Mouse (Mus musculus) ES-E14 (cell line): ENCODE results near the gene Cd3eap. TPM values are rescaled to one million over a fixed set of nuclear protein-coding genes. Genes with fewer than 3 reads are reported as not detected.

Source experiments
- DNase-seq: peaks from one replicate; pipeline ENCODE4 v3.0.0-alpha.2; 2013; ENCODE audit warnings: low read depth, low spot score
- H3K27ac ChIP-seq: 2 replicates; pipeline ENCODE4 v1.5.1; 2012; ENCODE audit warnings: low read depth, mild to moderate bottlenecking, low read length, moderate library complexity, mixed read lengths; ENCODE audit not compliant: poor library complexity, insufficient read depth, severe bottlenecking
- H3K36me3 ChIP-seq: 2 replicates; pipeline ENCODE4 v1.6.1; 2012; ENCODE audit warnings: mild to moderate bottlenecking, low read length, moderate library complexity, mixed read lengths; ENCODE audit not compliant: control insufficient read depth, poor library complexity, insufficient read depth, severe bottlenecking
- H3K4me1 ChIP-seq, 2 experiments: fragments of 150-350 bp in 1 of 2; sonication (generic) in 1 of 2; 2 replicates each; pipeline ENCODE4 v1.6.1; 2012; ENCODE audit warnings: low read length in 2 of 2, mild to moderate bottlenecking in 1 of 2, mixed read lengths in 1 of 2; ENCODE audit not compliant: control insufficient read depth in 2 of 2, insufficient read depth in 2 of 2, poor library complexity in 1 of 2
- H3K4me3 ChIP-seq, 2 experiments: fragments of 150-350 bp in 1 of 2; sonication (generic) in 1 of 2; 2 replicates each; pipeline ENCODE4 v1.5.1; 2012; ENCODE audit warnings: low read length in 2 of 2, low read depth in 1 of 2, mild to moderate bottlenecking in 1 of 2, mixed read lengths in 1 of 2; ENCODE audit not compliant: insufficient read depth in 1 of 2, poor library complexity in 1 of 2, severe bottlenecking in 1 of 2
- H3K9ac ChIP-seq: 2 replicates; pipeline ENCODE4 v1.6.1; 2012; ENCODE audit warnings: low read depth, mild to moderate bottlenecking, low read length, mixed read lengths; ENCODE audit not compliant: poor library complexity, insufficient read depth, severe bottlenecking
- H3K9me3 ChIP-seq: fragments of 150-350 bp; sonication (generic); 2 replicates; pipeline ENCODE4 v1.6.1; 2012; ENCODE audit warnings: low read depth, mild to moderate bottlenecking, low read length; ENCODE audit not compliant: control insufficient read depth, insufficient read depth
- CHD2 ChIP-seq: IDR thresholded peaks from 2 replicates; pipeline ENCODE4 v1.6.1; 2014; ENCODE audit warnings: mild to moderate bottlenecking, low read depth, low read length, inconsistent platforms
- HCFC1 ChIP-seq: IDR thresholded peaks from 2 replicates; pipeline ENCODE4 v1.6.1; 2012; ENCODE audit warnings: low read length, inconsistent platforms, borderline replicate concordance; ENCODE audit not compliant: insufficient read depth
- MAFK ChIP-seq: IDR thresholded peaks from 2 replicates; pipeline ENCODE4 v1.6.1; 2014; ENCODE audit warnings: mild to moderate bottlenecking, low read depth, low read length, inconsistent platforms; ENCODE audit not compliant: insufficient read depth
- ZC3H11A ChIP-seq: IDR thresholded peaks from 2 replicates; pipeline ENCODE4 v1.6.1; 2012; ENCODE audit warnings: low read depth, mild to moderate bottlenecking, inconsistent platforms, low read length, borderline replicate concordance
- ZNF384 ChIP-seq: IDR thresholded peaks from 2 replicates; pipeline ENCODE4 v1.6.1; 2012; ENCODE audit warnings: low read depth, low read length, inconsistent platforms
- in situ Hi-C, 2 experiments: fragments of 600-800 bp; cut with MboI; formaldehyde crosslinking; loops; one replicate each; pipeline ENCODE4 v1.15.1; 2025; ENCODE audit warnings: low sequenced_read_pairs in 2 of 2, inconsistent platforms in 1 of 2; ENCODE audit not compliant: unreplicated experiment in 2 of 2
- total RNA-seq: library from RNA; depleted of rRNA; stranded (reverse); fragments of 300-350 nt; gene quantifications from 2 replicates; pipeline ENCODE4 v1.2.3, GENCODE M21; 2012

Cd3eap gene
- total RNA-seq, 1 experiment: 26.7 TPM

DNA sequence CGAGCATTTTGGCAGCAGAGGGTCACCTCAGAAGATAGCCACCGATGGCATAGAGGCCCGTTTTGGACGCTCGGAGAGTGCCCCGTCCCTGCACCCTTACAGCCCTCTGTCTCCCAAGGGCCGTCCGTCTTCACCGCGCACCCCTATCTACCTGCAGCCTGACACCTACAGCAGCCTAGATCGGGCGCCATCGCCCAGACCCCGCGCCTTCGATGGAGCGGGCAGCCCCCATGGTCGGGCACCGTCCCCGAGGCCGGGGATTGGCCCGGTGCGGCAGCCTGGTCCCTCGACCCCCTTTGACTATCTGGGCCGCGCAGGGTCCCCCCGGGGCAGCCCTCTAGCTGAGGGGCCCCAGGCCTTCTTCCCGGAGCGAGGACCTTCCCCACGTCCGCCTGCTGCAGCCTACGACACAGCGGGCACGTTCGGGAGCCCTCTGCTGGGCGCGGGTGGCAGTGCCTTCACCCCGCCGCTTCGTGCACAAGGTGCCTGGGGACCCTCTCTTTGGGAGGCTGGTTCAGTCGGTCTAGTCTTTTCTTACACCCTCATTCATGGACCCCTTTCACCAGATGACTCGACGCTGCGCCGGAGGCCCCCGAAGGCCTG, 10.6 kb upstream of the Cd3eap start:
- Histone ChIP-seq H3K27ac (no peak overlapping the region), H3K4me1 (peaks cover 0 to 2% of the 10 kb centered on the region in 2 experiments; a peak in 1 of 4 replicates), H3K4me3 (peak overlapping the region; percentile 45 to 53; a peak in 3 of 4 replicates), H3K9me3 (no peaks in the 10 kb centered on the region), H3K36me3 (no peaks in the 10 kb centered on the region), H3K9ac (peak overlapping the region; percentile 33; the same call in 1 of the 2 replicates)
- no peak for DNase-seq
- TF ChIP-seq CHD2: no peak
- no peak for TF ChIP-seq MAFK
- no peak for TF ChIP-seq HCFC1
- in situ Hi-C loops: no loop called here

DNA sequence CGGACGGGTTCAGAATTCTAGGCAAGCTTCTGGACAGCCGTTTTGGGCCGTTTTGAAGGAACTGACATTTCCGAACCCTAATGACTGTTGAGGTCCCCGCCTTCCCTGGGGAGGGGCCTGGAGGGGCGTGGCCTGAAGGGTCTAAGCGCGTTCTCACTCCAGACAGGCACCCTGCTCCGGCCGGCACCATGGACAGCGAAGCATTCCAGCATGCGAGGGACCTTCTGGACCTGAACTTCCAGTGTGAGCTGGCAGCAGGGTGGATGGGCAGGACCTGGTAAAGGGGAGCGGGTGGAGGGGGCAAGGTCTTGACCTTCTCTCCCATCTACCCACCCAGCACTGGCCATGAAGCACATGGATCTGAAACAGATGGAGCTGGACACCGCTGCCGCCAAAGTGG, 9.1 kb upstream of the Cd3eap start:
- Histone ChIP-seq H3K9me3 (no peaks in the 10 kb centered on the region), H3K36me3 (no peaks in the 10 kb centered on the region), H3K9ac (no peak overlapping the region), H3K4me1 (peaks cover under 1 to 5% of the 10 kb centered on the region in 2 experiments; a peak in 2 of 4 replicates), H3K4me3 (no peak overlapping the region), H3K27ac (no peak overlapping the region)
- in situ Hi-C loops: no loop called here
- no peak for TF ChIP-seq CHD2
- TF ChIP-seq MAFK: no peak
- TF ChIP-seq HCFC1: no peak
- no peak for TF ChIP-seq ZC3H11A
- no peak for TF ChIP-seq ZNF384
- DNase-seq: no peak

DNA sequence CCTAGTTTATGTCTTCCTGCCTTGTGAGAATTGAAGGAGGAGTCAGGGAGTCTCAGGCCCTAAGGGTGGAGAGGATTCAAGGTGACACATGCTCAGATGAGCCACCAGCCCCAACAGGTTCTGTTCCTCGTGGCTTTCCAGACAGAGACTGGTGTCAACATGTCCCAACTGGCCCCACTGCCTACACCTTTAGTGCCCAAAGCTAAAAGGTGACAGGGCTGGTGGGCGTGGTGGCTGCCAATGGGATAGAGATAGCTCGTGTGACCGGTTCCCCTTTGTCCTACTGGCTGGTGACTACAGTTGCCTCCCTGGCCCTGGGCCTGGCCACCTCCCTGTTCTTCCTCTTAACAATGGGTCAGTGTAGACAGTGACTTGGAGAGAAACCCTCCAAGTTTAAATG, 6.1 kb upstream of the Cd3eap start:
- in situ Hi-C loops: no loop called here
- no peak overlapping the region for H3K27ac ChIP-seq
- H3K4me1 ChIP-seq: peaks cover 2 to 11% of the 10 kb centered on the region in 2 experiments; a peak in 2 of 4 replicates
- no peak overlapping the region for H3K9ac ChIP-seq
- TF ChIP-seq ZC3H11A: no peak
- TF ChIP-seq ZNF384: no peak
- no peak for TF ChIP-seq MAFK
- TF ChIP-seq HCFC1: no peak
- no peak for TF ChIP-seq CHD2
- no peak overlapping the region for H3K4me3 ChIP-seq
- no peaks in the 10 kb centered on the region for H3K9me3 ChIP-seq
- DNase-seq: no peak
- no peaks in the 10 kb centered on the region for H3K36me3 ChIP-seq

- H3K4me3 ChIP-seq: no peak overlapping the region
- peak; percentile 83 for DNase-seq
- H3K9ac ChIP-seq: peak overlapping the region; percentile 2; the same call in 1 of the 2 replicates
- in situ Hi-C loops: no loop called here
- H3K4me1 ChIP-seq: peaks cover 2 to 9% of the 10 kb centered on the region in 2 experiments; a peak in 2 of 4 replicates
- H3K36me3 ChIP-seq: no peaks in the 10 kb centered on the region
- no peaks in the 10 kb centered on the region for H3K9me3 ChIP-seq
- no peak overlapping the region for H3K27ac ChIP-seq
- TF ChIP-seq ZNF384: no peak
- no peak; the same call in 1 of the 2 replicates for TF ChIP-seq ZC3H11A
- TF ChIP-seq MAFK: no peak
- TF ChIP-seq HCFC1: peak; percentile 53; the same call in 1 of the 2 replicates
- TF ChIP-seq CHD2: no peak
Observed at GRCm38 (mm10) chr7:19363881-19364280, 4.6 kb upstream of the Cd3eap start.
